Mouse (Mus musculus): ENCODE results near the gene Trp53rkb. TPM values are rescaled to one million over a fixed set of nuclear protein-coding genes. Genes with fewer than 3 reads are reported as not detected.

The Trp53rkb gene
- polyA plus RNA-seq, 2 experiments = 7.7 to 10.8 TPM

- Histone ChIP-seq H3K4me2 (replicated peaks; ENCODE audit: low read depth, low read length, severe bottlenecking) (no peak overlapping the region), H3K9ac (ENCODE audit: low read depth, low read length, severe bottlenecking) (no peak overlapping the region), H3K4me1 (ENCODE audit: control insufficient read depth, insufficient read depth, low read length) (no peaks in the 10 kb centered on the region), H3K27ac (replicated peaks; ENCODE audit: low read depth, low read length) (no peak overlapping the region), H3K4me3 (replicated peaks; ENCODE audit: low read length) (no peak overlapping the region), H3K9me3 (ENCODE audit: control insufficient read depth, low read length) (no peaks in the 10 kb centered on the region), H3K36me3 (ENCODE audit: control insufficient read depth, insufficient read depth, low read length) (no peaks in the 10 kb centered on the region), H3K27me3 (ENCODE audit: control insufficient read depth, insufficient read depth, low read length) (no peaks in the 10 kb centered on the region)
- DNase-seq (ENCODE audit: low spot score) (no peak), ATAC-seq (ENCODE audit: low FRiP score, low read depth) (no peak)
- TF ChIP-seq POLR2A (IDR thresholded peaks at IDR 0.05; ENCODE audit: borderline replicate concordance, extremely low read depth, insufficient read depth, insufficient read length) = no peak
- WGBS = 86% methylated on average over 9 of the region's 9 CpGs
These were observed 26.3 kb downstream of the Trp53rkb start for GRCm38 (mm10) chr2:166818463-166819143.

GRCm38 (mm10) chr2:166819849-166820248 is 27.5 kb downstream of the Trp53rkb start:
- 88% methylated on average over 8 of the region's 8 CpGs for WGBS
- no peak overlapping the region for H3K4me3 ChIP-seq (replicated peaks; ENCODE audit: low read length)
- TF ChIP-seq POLR2A (IDR thresholded peaks at IDR 0.05; ENCODE audit: borderline replicate concordance, extremely low read depth, insufficient read depth, insufficient read length) = no peak

GRCm38 (mm10) chr2:166820844-166821243 is 28.5 kb downstream of the Trp53rkb start:
- Histone ChIP-seq H3K27ac (replicated peaks; ENCODE audit: low read depth, low read length) (no peak overlapping the region), H3K36me3 (ENCODE audit: control insufficient read depth, insufficient read depth, low read length) (no peaks in the 10 kb centered on the region), H3K9ac (ENCODE audit: low read depth, low read length, severe bottlenecking) (no peak overlapping the region), H3K27me3 (ENCODE audit: control insufficient read depth, insufficient read depth, low read length) (no peaks in the 10 kb centered on the region), H3K4me1 (ENCODE audit: control insufficient read depth, insufficient read depth, low read length) (no peaks in the 10 kb centered on the region), H3K4me3 (replicated peaks; ENCODE audit: low read length) (no peak overlapping the region), H3K4me2 (replicated peaks; ENCODE audit: low read depth, low read length, severe bottlenecking) (no peak overlapping the region), H3K9me3 (ENCODE audit: control insufficient read depth, low read length) (no peaks in the 10 kb centered on the region)
- WGBS = 33% methylated on average over 2 of the region's 2 CpGs
- ATAC-seq (ENCODE audit: low FRiP score, low read depth) (no peak), DNase-seq (ENCODE audit: low spot score) (no peak)
- no peak for TF ChIP-seq POLR2A (IDR thresholded peaks at IDR 0.05; ENCODE audit: borderline replicate concordance, extremely low read depth, insufficient read depth, insufficient read length)

More at GRCm38 (mm10) chr2:166819849-166820248, 27.5 kb downstream of the Trp53rkb start:
- H3K4me1 ChIP-seq (ENCODE audit: control insufficient read depth, insufficient read depth, low read length) = no peaks in the 10 kb centered on the region
- no peak overlapping the region for H3K27ac ChIP-seq (replicated peaks; ENCODE audit: low read depth, low read length)
- no peak for ATAC-seq (ENCODE audit: low FRiP score, low read depth)
- H3K4me2 ChIP-seq (replicated peaks; ENCODE audit: low read depth, low read length, severe bottlenecking) = no peak overlapping the region
- H3K36me3 ChIP-seq (ENCODE audit: control insufficient read depth, insufficient read depth, low read length) = no peaks in the 10 kb centered on the region
- H3K9me3 ChIP-seq (ENCODE audit: control insufficient read depth, low read length) = no peaks in the 10 kb centered on the region
- no peak overlapping the region for H3K9ac ChIP-seq (ENCODE audit: low read depth, low read length, severe bottlenecking)
- no peak for DNase-seq (ENCODE audit: low spot score)
- no peaks in the 10 kb centered on the region for H3K27me3 ChIP-seq (ENCODE audit: control insufficient read depth, insufficient read depth, low read length)

GRCm38 (mm10) chr2:166821406-166821805 is 29.1 kb downstream of the Trp53rkb start:
- Histone ChIP-seq H3K9ac (ENCODE audit: low read depth, low read length, severe bottlenecking) (no peak overlapping the region), H3K9me3 (ENCODE audit: control insufficient read depth, low read length) (no peaks in the 10 kb centered on the region), H3K27ac (replicated peaks; ENCODE audit: low read depth, low read length) (no peak overlapping the region), H3K27me3 (ENCODE audit: control insufficient read depth, insufficient read depth, low read length) (no peaks in the 10 kb centered on the region), H3K36me3 (ENCODE audit: control insufficient read depth, insufficient read depth, low read length) (no peaks in the 10 kb centered on the region), H3K4me2 (replicated peaks; ENCODE audit: low read depth, low read length, severe bottlenecking) (no peak overlapping the region), H3K4me1 (ENCODE audit: control insufficient read depth, insufficient read depth, low read length) (no peaks in the 10 kb centered on the region), H3K4me3 (replicated peaks; ENCODE audit: low read length) (no peak overlapping the region)
- WGBS = 93% methylated on average over 3 of the region's 3 CpGs
- TF ChIP-seq POLR2A (IDR thresholded peaks at IDR 0.05; ENCODE audit: borderline replicate concordance, extremely low read depth, insufficient read depth, insufficient read length) = no peak
- ATAC-seq (ENCODE audit: low FRiP score, low read depth) = no peak
- no peak for DNase-seq (ENCODE audit: low spot score)

- DNase-seq (ENCODE audit: low spot score) = no peak
- no peaks in the 10 kb centered on the region for H3K4me1 ChIP-seq (ENCODE audit: control insufficient read depth, insufficient read depth, low read length)
- H3K36me3 ChIP-seq (ENCODE audit: control insufficient read depth, insufficient read depth, low read length) = no peaks in the 10 kb centered on the region
- H3K27me3 ChIP-seq (ENCODE audit: control insufficient read depth, insufficient read depth, low read length) = no peaks in the 10 kb centered on the region
- no peak overlapping the region for H3K9ac ChIP-seq (ENCODE audit: low read depth, low read length, severe bottlenecking)
- no peak overlapping the region for H3K27ac ChIP-seq (replicated peaks; ENCODE audit: low read depth, low read length)
- 62% methylated on average over 10 of the region's 10 CpGs for WGBS
- no peaks in the 10 kb centered on the region for H3K9me3 ChIP-seq (ENCODE audit: control insufficient read depth, low read length)
- TF ChIP-seq POLR2A (IDR thresholded peaks at IDR 0.05; ENCODE audit: borderline replicate concordance, extremely low read depth, insufficient read depth, insufficient read length) = no peak
- H3K4me3 ChIP-seq (replicated peaks; ENCODE audit: low read length) = no peak overlapping the region
- no peak for ATAC-seq (ENCODE audit: low FRiP score, low read depth)
- no peak overlapping the region for H3K4me2 ChIP-seq (replicated peaks; ENCODE audit: low read depth, low read length, severe bottlenecking)
These were observed 29.9 kb downstream of the Trp53rkb start for GRCm38 (mm10) chr2:166822119-166822826.

Data from limb, embryonic 14.5 days (tissue).